Mouse (Mus musculus) frontal cortex, postnatal 10 days (tissue): Measurements from ENCODE around the gene Ywhae.

Source experiments
- DNase-seq, 2 experiments: peaks; one replicate each; pipeline ENCODE4 v3.0.0; 2022; ENCODE audit warnings: low spot score in 2 of 2, mixed read lengths in 1 of 2

Ywhae gene

GRCm38 (mm10) chr11:75794602-75795320 lies 62.1 kb downstream of the Ywhae start:
- no peak for DNase-seq

DNA sequence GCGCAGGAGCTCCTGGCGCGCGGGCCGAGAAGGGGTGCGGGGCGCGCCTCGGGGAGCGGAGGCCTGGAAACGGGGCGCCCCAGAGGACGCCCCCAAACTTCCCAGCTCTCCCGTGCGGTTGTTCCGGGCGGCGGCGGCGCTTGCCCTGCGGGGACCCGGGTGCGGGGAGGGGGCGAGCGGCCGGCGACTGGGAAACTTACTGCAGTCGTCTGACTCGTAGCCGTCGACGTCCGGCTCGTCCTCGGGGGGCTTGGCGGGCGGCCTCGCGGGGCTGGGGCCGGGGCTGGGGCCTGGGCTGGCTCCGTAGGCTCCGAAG lies 62.6 kb downstream of the Ywhae start:
- DNase-seq: no peak

GRCm38 (mm10) chr11:75796029-75796445 lies 63.4 kb downstream of the Ywhae start, which contains the start of gene Doc2b:
Gene Doc2b, minus strand, starts transcription at chr11:75796049.
- DNase-seq: peak; percentile 53 to 71

GRCm38 (mm10) chr11:75796536-75797246 lies 64.0 kb downstream of the Ywhae start:
- DNase-seq: no peak

DNA sequence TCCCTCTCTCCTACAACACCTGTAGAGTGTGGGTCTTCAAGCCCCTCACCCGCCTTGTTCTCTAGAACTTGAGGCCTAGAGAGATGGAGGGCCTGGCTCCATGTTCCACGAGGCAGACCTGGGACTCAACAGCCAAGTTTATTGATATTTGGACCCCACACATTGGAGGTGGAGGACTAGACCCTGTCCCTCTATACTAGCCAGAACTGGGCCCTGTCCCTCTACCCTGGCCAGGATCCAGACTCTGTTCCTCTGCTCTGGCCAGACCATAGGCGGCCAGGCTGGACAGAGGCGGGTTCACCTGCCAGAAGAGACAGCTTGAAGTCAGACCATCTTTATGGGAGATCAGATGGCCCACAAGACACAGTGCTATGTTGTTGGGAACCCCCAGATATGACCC lies 68.7 kb downstream of the Ywhae start:
- DNase-seq: no peak

DNA sequence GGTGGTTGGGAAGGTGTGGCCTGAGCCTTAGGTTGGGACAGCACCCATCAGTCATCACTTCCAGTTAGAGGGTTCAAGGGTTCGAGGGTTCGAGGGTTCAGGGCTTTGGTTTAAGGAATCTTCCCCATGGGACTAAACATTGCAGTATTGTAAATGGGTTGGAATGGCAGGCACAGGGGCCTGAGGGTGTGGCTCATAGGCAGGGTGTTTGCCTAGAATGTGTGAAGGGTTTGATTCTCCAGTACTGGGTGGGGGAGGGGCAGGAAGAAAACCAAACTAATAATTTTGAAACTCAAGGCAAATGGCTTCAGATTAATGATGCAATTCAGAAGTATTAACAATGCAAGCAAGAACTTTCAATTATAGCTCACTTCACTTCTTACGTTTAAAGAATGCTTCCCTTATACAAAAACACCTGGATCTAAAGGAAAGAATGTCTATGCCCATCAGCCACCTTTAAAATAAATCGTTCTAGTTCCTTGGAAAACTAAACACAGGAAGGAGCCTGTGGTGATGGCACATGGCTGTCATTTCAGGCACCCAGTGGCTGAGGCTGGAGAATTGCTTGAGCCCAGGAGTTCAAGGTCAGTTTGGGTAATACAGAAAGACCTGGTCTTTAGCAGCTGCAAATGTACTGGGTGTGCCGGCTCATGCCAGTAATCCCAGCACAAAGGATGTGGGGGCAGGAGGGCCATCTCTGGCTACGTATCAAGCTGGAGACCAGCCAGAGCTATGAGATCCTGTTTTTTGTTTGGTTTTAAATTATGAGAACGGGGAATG lies 69.3 kb downstream of the Ywhae start:
- no peak for DNase-seq

DNA sequence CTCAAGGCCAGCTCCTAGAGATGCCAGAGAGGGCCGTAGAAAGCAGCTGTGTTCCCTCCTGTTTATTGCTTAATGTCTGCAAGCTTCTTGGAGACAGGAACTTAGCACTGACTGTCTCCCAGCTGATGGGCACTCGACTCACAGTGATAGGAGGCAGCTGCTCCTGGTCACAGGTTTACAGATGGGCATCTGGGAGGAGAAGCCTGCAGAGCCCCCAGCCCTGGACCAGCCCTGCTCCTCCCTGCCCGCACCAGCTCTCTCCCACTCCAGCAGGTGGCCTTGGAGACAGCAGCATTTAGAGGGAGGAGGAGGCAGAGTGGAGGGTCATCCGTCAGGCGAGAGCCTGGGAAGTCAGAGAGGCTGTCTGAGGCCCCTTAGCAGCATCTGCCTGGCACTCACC lies 74.8 kb downstream of the Ywhae start:
- no peak for DNase-seq

GRCm38 (mm10) chr11:75810526-75810925 lies 77.9 kb downstream of the Ywhae start:
- no peak for DNase-seq

GRCm38 (mm10) chr11:75811900-75812299 lies 79.2 kb downstream of the Ywhae start:
- DNase-seq: peak; percentile 25 to 51

DNA sequence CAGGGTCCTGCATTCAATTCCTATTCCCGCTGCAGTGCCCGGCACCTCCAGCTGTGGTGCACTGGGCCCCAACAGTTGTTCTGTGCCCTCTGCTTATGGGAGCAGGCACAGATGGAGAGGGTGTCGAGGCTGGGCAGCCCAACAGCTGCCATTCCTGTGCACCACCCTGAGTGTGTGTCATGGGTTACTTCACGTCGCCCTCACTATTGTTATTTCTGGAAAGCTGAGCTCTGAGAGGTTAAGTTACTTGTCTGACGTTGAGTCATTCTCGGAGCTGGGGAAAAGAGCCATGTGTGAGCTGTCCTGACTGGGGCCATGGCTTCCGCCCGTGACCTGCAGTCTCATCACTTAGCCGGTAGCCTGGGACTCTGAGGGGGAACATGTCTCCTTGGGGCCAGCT lies 80.4 kb downstream of the Ywhae start:
- DNase-seq: no peak
